Mouse (Mus musculus): ENCODE data around the gene Nemp1. TPM values are rescaled to one million over a fixed set of nuclear protein-coding genes. Genes with fewer than 3 reads are reported as not detected.

Nemp1 gene
- total RNA-seq, 2 experiments from 2014 or later: 4.1 to 4.7 TPM

DNA sequence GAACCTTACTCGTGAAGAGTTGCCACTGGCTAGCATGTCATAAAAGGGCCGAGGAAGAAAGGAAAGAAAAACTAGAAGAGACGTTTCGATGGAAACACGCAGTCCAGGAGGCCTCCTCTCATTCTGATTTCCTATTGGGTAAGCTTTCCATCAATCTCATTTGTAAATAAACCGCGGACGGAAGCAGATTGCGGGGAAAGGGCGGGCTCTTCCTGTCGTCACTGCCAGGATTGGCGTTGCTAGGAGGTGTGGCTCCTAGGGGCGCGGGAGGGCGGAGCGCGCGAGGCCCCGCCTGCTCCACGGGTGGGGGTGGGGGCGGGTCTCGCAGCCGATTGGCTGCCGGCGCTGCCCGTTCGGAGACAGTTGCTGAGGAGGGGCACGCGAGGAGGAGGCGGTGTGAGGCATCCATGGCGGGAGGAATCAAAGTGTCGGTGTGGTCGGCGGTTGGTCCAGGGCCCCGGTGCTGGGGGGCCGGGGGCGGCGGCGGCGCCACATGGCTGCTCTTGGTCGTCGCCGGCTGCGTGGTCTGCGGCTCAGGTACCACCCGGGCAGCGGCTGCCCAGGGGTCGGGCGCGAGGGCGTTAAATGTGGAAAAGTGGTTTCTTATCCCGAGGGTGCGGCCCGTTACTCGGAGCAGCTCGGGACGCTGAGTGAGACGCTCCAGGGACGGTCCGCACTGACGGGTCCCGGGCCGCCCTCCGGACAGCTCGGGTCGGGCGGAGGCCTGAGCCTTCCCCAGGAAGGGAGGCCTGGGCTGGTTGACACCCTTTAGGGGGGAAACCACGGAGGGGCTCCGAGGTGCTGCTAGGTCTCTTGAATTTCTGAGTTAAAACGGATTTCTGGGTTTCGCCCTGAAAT is 10.2 kb downstream of the Nemp1 start:
- H3K4me3 ChIP-seq: peak overlapping the region; percentile 66
- intact Hi-C loops (cut with DNase I): loop anchor here (5.0 kb wide), 1 partner anchor 260 kb away; no protein-coding TSS in a partner anchor
- peak overlapping the region; percentile 89 for H3K27ac ChIP-seq
- TF ChIP-seq CTCF (IDR thresholded peaks at IDR 0.05): no peak
- peak; percentile 88 to 93 for DNase-seq (ENCODE audit: extremely low spot score in 1 of 2, low spot score in 2 of 2)

DNA sequence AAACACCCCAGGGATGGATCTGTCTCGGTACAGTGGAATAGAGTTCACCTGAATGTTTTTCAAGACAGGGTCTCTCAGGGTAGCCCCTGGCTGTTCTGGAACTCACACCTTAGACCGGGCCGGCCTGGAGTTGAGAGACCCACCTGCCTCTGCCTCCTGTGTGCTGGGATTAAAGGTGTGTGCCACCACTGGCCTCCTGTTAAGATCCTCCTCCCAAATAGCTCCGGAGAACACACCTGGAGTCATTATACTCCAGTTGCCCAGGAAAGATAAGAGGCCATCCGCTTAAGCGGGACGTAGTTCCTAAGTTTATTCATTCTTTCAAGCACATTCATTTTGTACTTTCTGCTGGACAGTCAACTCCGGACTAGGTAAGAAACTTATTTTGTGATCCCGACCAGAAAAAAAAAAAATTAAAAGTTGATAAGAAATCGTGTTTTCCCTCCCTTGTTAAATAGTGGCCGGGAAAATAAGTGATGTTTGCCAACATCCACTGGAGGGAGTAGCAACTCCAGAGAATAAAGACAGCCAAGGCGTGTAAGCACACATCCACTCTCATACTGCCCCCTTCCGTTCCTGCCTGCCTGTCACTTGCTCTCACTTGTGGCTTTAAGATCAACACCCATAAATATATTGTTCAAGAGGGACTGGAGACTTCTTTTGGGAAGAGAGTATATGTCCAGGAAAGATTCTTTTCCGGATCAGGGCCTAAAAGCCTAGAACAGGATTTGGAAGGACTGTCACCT is 11.1 kb downstream of the Nemp1 start:
- peak in 1 of 2 experiments; percentile 51 for DNase-seq (ENCODE audit: extremely low spot score in 1 of 2, low spot score in 2 of 2)
- H3K4me3 ChIP-seq: peak overlapping the region; percentile 66
- intact Hi-C loops (cut with DNase I): loop anchor here (2.0 to 5.0 kb wide), 2 partner anchors 59 to 260 kb away; no protein-coding TSS in a partner anchor
- H3K27ac ChIP-seq: no peak overlapping the region
- TF ChIP-seq CTCF (IDR thresholded peaks at IDR 0.05): peak; percentile 77

DNA sequence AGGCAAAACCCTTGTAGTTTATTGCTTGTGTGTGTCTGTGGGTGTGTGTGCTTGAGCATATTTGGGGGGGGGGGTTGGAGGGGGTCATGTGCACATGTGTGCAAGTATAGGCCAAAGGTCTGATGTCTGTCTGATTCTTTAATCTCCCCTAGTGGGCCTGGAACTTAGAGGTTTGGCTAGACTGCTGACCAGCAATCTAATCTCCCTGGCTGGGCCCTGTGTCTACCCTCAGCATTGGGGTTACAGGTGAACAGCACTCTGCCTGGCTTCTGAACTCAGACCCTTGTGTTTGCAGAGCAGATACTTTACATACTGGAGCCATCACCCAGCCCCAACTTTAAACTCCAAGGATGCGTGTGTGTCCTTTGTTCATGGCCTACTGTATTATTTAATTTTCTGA is 12.5 kb downstream of the Nemp1 start:
- Histone ChIP-seq H3K4me3 (no peak overlapping the region), H3K27ac (no peak overlapping the region)
- intact Hi-C loops (cut with DNase I): loop anchor here (2.0 to 5.0 kb wide), 2 partner anchors 58 to 258 kb away; no protein-coding TSS in a partner anchor
- no peak for DNase-seq (ENCODE audit: extremely low spot score in 1 of 2, low spot score in 2 of 2)
- TF ChIP-seq CTCF (IDR thresholded peaks at IDR 0.05): no peak

GRCm38 (mm10) chr10:127679881-127680280 is 13.2 kb downstream of the Nemp1 start:
- no peak overlapping the region for H3K4me3 ChIP-seq
- no peak for TF ChIP-seq CTCF (IDR thresholded peaks at IDR 0.05)
- intact Hi-C loops (cut with DNase I): loop anchor here (2.0 to 5.0 kb wide), 2 partner anchors 57 to 257 kb away; no protein-coding TSS in a partner anchor
- no peak for DNase-seq (ENCODE audit: extremely low spot score in 1 of 2, low spot score in 2 of 2)
- no peak overlapping the region for H3K27ac ChIP-seq

- no peak for DNase-seq (ENCODE audit: extremely low spot score in 1 of 2, low spot score in 2 of 2)
- Histone ChIP-seq H3K27ac (no peak overlapping the region), H3K4me3 (no peak overlapping the region)
- intact Hi-C loops (cut with DNase I): no loop called here
- TF ChIP-seq CTCF (IDR thresholded peaks at IDR 0.05): no peak
Measured at GRCm38 (mm10) chr10:127682886-127683285, 16.2 kb downstream of the Nemp1 start.

- Histone ChIP-seq H3K4me3 (no peak overlapping the region), H3K27ac (no peak overlapping the region)
- intact Hi-C loops (cut with DNase I): no loop called here
- DNase-seq (ENCODE audit: extremely low spot score in 1 of 2, low spot score in 2 of 2): no peak
- peak; percentile 3; the same call in 1 of the 2 replicates for TF ChIP-seq CTCF (IDR thresholded peaks at IDR 0.05)
Measured at GRCm38 (mm10) chr10:127691053-127691452, 24.4 kb downstream of the Nemp1 start.

- DNase-seq (ENCODE audit: extremely low spot score in 1 of 2, low spot score in 2 of 2): no peak
Measured at GRCm38 (mm10) chr10:127694636-127695035, 27.9 kb downstream of the Nemp1 start.

DNA sequence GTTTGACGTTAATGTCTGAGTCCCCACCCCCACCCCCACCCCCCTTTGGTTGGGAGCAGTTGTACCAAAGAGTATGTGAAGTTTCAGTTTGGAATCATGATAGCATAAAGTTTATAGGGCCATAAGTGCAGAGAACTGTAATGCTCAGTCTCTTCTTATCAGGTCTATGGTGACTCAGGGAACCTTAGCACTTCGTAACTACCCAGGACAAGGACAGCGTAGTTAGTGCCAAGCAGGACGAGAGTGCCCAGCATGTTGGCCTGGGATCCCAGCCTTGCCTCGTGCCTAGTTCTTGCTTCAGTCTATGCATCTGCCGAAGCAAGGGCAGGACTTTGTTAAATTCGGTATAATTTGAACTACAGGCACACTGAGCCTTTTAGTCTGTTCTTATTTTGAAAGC is 29.1 kb downstream of the Nemp1 start:
- no peak for TF ChIP-seq CTCF (IDR thresholded peaks at IDR 0.05)
- Histone ChIP-seq H3K27ac (no peak overlapping the region), H3K4me3 (no peak overlapping the region)
- intact Hi-C loops (cut with DNase I): loop anchor here (2.0 to 5.0 kb wide), 3 partner anchors 39 to 312 kb away; partner anchors contain the start of gene Hsd17b6
- no peak for DNase-seq (ENCODE audit: extremely low spot score in 1 of 2, low spot score in 2 of 2)

More at GRCm38 (mm10) chr10:127694636-127695035, 27.9 kb downstream of the Nemp1 start:
- intact Hi-C loops (cut with DNase I): loop anchor here (2.0 to 5.0 kb wide), 3 partner anchors 40 to 313 kb away; partner anchors contain the start of gene Hsd17b6
- no peak overlapping the region for H3K4me3 ChIP-seq
- no peak overlapping the region for H3K27ac ChIP-seq
- TF ChIP-seq CTCF (IDR thresholded peaks at IDR 0.05): peak; percentile 88

- no peak for DNase-seq (ENCODE audit: extremely low spot score in 1 of 2, low spot score in 2 of 2)
- intact Hi-C loops (cut with DNase I): loop anchor here (5.0 kb wide), 1 partner anchor 308 kb away; the partner anchor contains the start of gene Hsd17b6
Measured at GRCm38 (mm10) chr10:127698966-127699365, 32.3 kb downstream of the Nemp1 start.

GRCm38 (mm10) chr10:127703299-127703698 is 36.6 kb downstream of the Nemp1 start:
- no peak overlapping the region for H3K27ac ChIP-seq
- no peak for DNase-seq (ENCODE audit: extremely low spot score in 1 of 2, low spot score in 2 of 2)
- no peak overlapping the region for H3K4me3 ChIP-seq
- intact Hi-C loops (cut with DNase I): no loop called here
- TF ChIP-seq CTCF (IDR thresholded peaks at IDR 0.05): no peak

More at GRCm38 (mm10) chr10:127698966-127699365, 32.3 kb downstream of the Nemp1 start:
- Histone ChIP-seq H3K27ac (no peak overlapping the region), H3K4me3 (no peak overlapping the region)
- TF ChIP-seq CTCF (IDR thresholded peaks at IDR 0.05): no peak

GRCm38 (mm10) chr10:127704293-127704692 is 37.6 kb downstream of the Nemp1 start:
- no peak for DNase-seq (ENCODE audit: extremely low spot score in 1 of 2, low spot score in 2 of 2)
- TF ChIP-seq CTCF (IDR thresholded peaks at IDR 0.05): no peak
- intact Hi-C loops (cut with DNase I): no loop called here
- Histone ChIP-seq H3K27ac (no peak overlapping the region), H3K4me3 (no peak overlapping the region)
